In genomic region chr10:46235581-46235980, GRCm38 (mm10) we compare ENCODE assay signal across 12 mouse cellular contexts.
A peak's percentile ranks its signal among the peaks of the same experiment; 100 is the strongest.
DNase-seq lines count a peak whose midpoint lies in the region; ATAC-seq and TF ChIP-seq lines count a peak whose summit lies in the region.
"Had no signal": no experiment of that assay in that cellular context is flagged by ENCODE, and none has a peak within 500 bp of the region (broad histone marks: within the 10 kb centered on the region; RNA-seq: fewer than 3 reads in every experiment).

No protein-coding gene starts in this region.

- H3K4me3 ChIP-seq in kidney, postnatal 0 days (replicated peaks; ENCODE audit: low read depth, low read length) = no peak overlapping the region
- no peak overlapping the region for H3K4me3 ChIP-seq in midbrain, postnatal 0 days (ENCODE audit: low read depth, low read length)
- H3K4me3 ChIP-seq in midbrain, embryonic 10.5 days = no peak overlapping the region
- H3K4me3 ChIP-seq: heart, embryonic 10.5 days; hindbrain, embryonic 12.5 days; limb, embryonic 12.5 days had no signal

- H3K4me1 ChIP-seq in kidney, postnatal 0 days (replicated peaks; ENCODE audit: insufficient read depth, low read length) = no peaks in the 10 kb centered on the region
- H3K4me1 ChIP-seq in midbrain, postnatal 0 days (ENCODE audit: insufficient read depth, low read length) = no peaks in the 10 kb centered on the region
- H3K4me1 ChIP-seq in midbrain, embryonic 10.5 days = no peaks in the 10 kb centered on the region
- H3K4me1 ChIP-seq: heart, embryonic 10.5 days; hindbrain, embryonic 12.5 days; limb, embryonic 12.5 days had no signal

- peak; percentile 35 for DNase-seq in embryo, embryonic 10.5 days (ENCODE audit: low spot score)
- no peak for DNase-seq in embryo, embryonic 9.5 days (ENCODE audit: extremely low spot score)
- DNase-seq in kidney, postnatal 0 days (ENCODE audit: low spot score) = peak; percentile 43
- no peak for DNase-seq in kidney, postnatal 14 days
- peak; percentile 32 for DNase-seq in midbrain, postnatal 0 days (ENCODE audit: low spot score)
- no peak for DNase-seq in midbrain, embryonic 10.5 days (ENCODE audit: low spot score)
- peak; percentile 39 for DNase-seq in retina, embryonic 14.5 days (ENCODE audit: low spot score)
- DNase-seq in adrenal gland, postnatal 14 days = no peak
- DNase-seq: lung, postnatal 36 days had no signal

- 48% methylated on average over 2 of the region's 2 CpGs for WGBS in kidney, postnatal 0 days
- WGBS in midbrain, postnatal 0 days = 48% methylated on average over 2 of the region's 2 CpGs
- WGBS in midbrain, embryonic 10.5 days = 76% methylated on average over 2 of the region's 2 CpGs

- no peaks in the 10 kb centered on the region for H3K27me3 ChIP-seq in kidney, postnatal 0 days (ENCODE audit: insufficient read depth, low read length)
- no peaks in the 10 kb centered on the region for H3K27me3 ChIP-seq in midbrain, postnatal 0 days (ENCODE audit: insufficient read depth, low read length)
- no peaks in the 10 kb centered on the region for H3K27me3 ChIP-seq in midbrain, embryonic 10.5 days (ENCODE audit: low read depth, poor library complexity, severe bottlenecking)
- H3K27me3 ChIP-seq: hindbrain, embryonic 12.5 days; limb, embryonic 12.5 days had no signal

- H3K36me3 ChIP-seq in kidney, postnatal 0 days (ENCODE audit: insufficient read depth, low read length) = no peaks in the 10 kb centered on the region
- H3K36me3 ChIP-seq in midbrain, postnatal 0 days (ENCODE audit: insufficient read depth, low read length) = no peaks in the 10 kb centered on the region
- no peaks in the 10 kb centered on the region for H3K36me3 ChIP-seq in midbrain, embryonic 10.5 days
- H3K36me3 ChIP-seq: heart, embryonic 10.5 days; hindbrain, embryonic 12.5 days; limb, embryonic 12.5 days had no signal

- H3K9me3 ChIP-seq in kidney, postnatal 0 days (replicated peaks; ENCODE audit: low read length) = no peaks in the 10 kb centered on the region
- no peaks in the 10 kb centered on the region for H3K9me3 ChIP-seq in midbrain, postnatal 0 days (ENCODE audit: low read length)
- no peaks in the 10 kb centered on the region for H3K9me3 ChIP-seq in midbrain, embryonic 10.5 days (replicated peaks)
- H3K9me3 ChIP-seq: heart, embryonic 10.5 days; hindbrain, embryonic 12.5 days; limb, embryonic 12.5 days had no signal

- H3K9ac ChIP-seq in kidney, postnatal 0 days (ENCODE audit: low read depth, low read length) = no peak overlapping the region
- no peak overlapping the region for H3K9ac ChIP-seq in midbrain, postnatal 0 days (replicated peaks; ENCODE audit: low read length, poor library complexity, severe bottlenecking)
- H3K9ac ChIP-seq: hindbrain, embryonic 12.5 days; limb, embryonic 12.5 days had no signal

- ATAC-seq in kidney, postnatal 0 days (replicated peaks; ENCODE audit: low FRiP score, low read depth) = no peak
- ATAC-seq in midbrain, postnatal 0 days (ENCODE audit: low FRiP score) = no peak

- no peak overlapping the region for H3K4me2 ChIP-seq in kidney, postnatal 0 days (ENCODE audit: low read length)
- no peak overlapping the region for H3K4me2 ChIP-seq in midbrain, postnatal 0 days (ENCODE audit: low read depth, low read length, poor library complexity, severe bottlenecking)
- H3K4me2 ChIP-seq: hindbrain, embryonic 12.5 days; limb, embryonic 12.5 days had no signal

- H3K27ac ChIP-seq in kidney, postnatal 0 days = no peak overlapping the region
- no peak overlapping the region for H3K27ac ChIP-seq in midbrain, postnatal 0 days (ENCODE audit: low read depth, low read length)
- H3K27ac ChIP-seq in midbrain, embryonic 10.5 days (replicated peaks) = no peak overlapping the region
- H3K27ac ChIP-seq: heart, embryonic 10.5 days; hindbrain, embryonic 12.5 days; limb, embryonic 12.5 days had no signal

- TF ChIP-seq CTCF in kidney, postnatal 0 days (IDR thresholded peaks at IDR 0.05; ENCODE audit: low read depth) = peak; percentile 65
- TF ChIP-seq CTCF in midbrain, postnatal 0 days (IDR thresholded peaks at IDR 0.05) = peak; percentile 74

Comparison
In these comparisons a context has a peak if more than half of its experiments do, and no peak if none do; other contexts are left out.
1. DNase-seq: peak in embryo, embryonic 10.5 days (single experiment), kidney, postnatal 0 days (single experiment), midbrain, postnatal 0 days (single experiment) and retina, embryonic 14.5 days (single experiment); none in embryo, embryonic 9.5 days (single experiment), kidney, postnatal 14 days (single experiment), midbrain, embryonic 10.5 days (single experiment) and adrenal gland, postnatal 14 days (single experiment).